In the genomic region with DNA sequence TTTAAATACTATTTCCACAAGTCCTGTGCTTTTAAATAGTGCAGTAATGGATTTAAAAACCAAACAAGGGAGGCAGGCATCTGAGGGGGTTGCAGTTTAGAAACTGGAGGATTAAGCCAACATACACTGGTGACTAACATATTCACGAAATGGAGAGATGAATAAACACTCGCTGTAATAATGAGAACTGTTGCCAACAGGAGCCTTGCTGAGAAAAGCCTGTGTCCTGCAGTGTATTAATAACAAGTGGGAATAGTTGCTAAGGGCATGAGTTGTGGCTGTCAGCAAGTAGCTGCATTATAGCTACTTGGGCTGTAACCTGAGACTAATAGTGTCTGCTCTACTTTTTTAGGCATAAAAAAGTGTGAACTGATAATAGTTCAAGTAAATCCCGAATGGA, we compare ENCODE assay signal across 13 mouse cellular contexts.
DNase-seq lines count a peak whose midpoint lies in the region; ATAC-seq and TF ChIP-seq lines count a peak whose summit lies in the region.
"Had no signal": no experiment of that assay in that cellular context is flagged by ENCODE, and none has a peak within 500 bp of the region (broad histone marks: within the 10 kb centered on the region; RNA-seq: fewer than 3 reads in every experiment).

No protein-coding gene starts in this region.

- peaks cover 7% of the 10 kb centered on the region for H3K27me3 ChIP-seq in Patski
- no peaks in the 10 kb centered on the region for H3K27me3 ChIP-seq in limb, embryonic 11.5 days (ENCODE audit: control insufficient read depth, insufficient read depth, low read length)

- in situ Hi-C loops in Patski (cut with MboI; ENCODE audit: low pct_unique_long_range_greater_than_20kb): no loop called here

- no peak overlapping the region for H3K4me2 ChIP-seq in limb, embryonic 11.5 days (ENCODE audit: low read depth, severe bottlenecking)

- peak; percentile 39 for ATAC-seq in Patski
- ATAC-seq in limb, embryonic 11.5 days (ENCODE audit: insufficient number of reproducible peaks, low FRiP score, low TSS enrichment, low read depth): no peak
- ATAC-seq: intestine, embryonic 16.5 days had no signal

- no peaks in the 10 kb centered on the region for H3K36me3 ChIP-seq in limb, embryonic 11.5 days (ENCODE audit: control insufficient read depth, insufficient read depth, low read length)
- H3K36me3 ChIP-seq: G1E had no signal

- 28% methylated on average over 3 of the region's 3 CpGs for WGBS in limb, embryonic 11.5 days

- H3K4me3 ChIP-seq in limb, embryonic 11.5 days (ENCODE audit: low read depth, low read length): no peak overlapping the region

- intact Hi-C loops in left cerebral cortex, postnatal 25 days (cut with DNase I): no loop called here

- POLR2A ChIA-PET in Patski (lab: Charles Lee): no interaction called here

- no peaks in the 10 kb centered on the region for H3K9me3 ChIP-seq in limb, embryonic 11.5 days (ENCODE audit: control insufficient read depth, low read length)
- H3K9me3 ChIP-seq: G1E had no signal

- no peaks in the 10 kb centered on the region for H3K4me1 ChIP-seq in limb, embryonic 11.5 days (ENCODE audit: control insufficient read depth, insufficient read depth, low read length)

- CTCF ChIA-PET in Patski (lab: Charles Lee): interaction anchor here (1.0 kb wide), 1 partner anchor 25 kb away, joined by 3 read pairs; no protein-coding TSS in a partner anchor

- H3K27ac ChIP-seq in limb, embryonic 11.5 days (replicated peaks; ENCODE audit: low read depth, low read length): no peak overlapping the region

- peak; percentile 14 for DNase-seq in embryo, embryonic 10.5 days (ENCODE audit: low spot score)
- DNase-seq in embryo, embryonic 10 days (ENCODE audit: low spot score): no peak
- DNase-seq in left cerebral cortex, adult 11 months (ENCODE audit: low spot score): peak; percentile 3
- no peak for DNase-seq in left cerebral cortex, postnatal 25 days (ENCODE audit: low spot score in 2 of 2)
- peak; percentile 1 for DNase-seq in Patski (ENCODE audit: low read depth, low spot score)
- peak; percentile 38 for DNase-seq in limb, embryonic 11.5 days (ENCODE audit: low spot score)
- no peak for DNase-seq in urinary bladder, postnatal 14 days (ENCODE audit: low spot score)
- DNase-seq in natural killer cell, adult 2 months (ENCODE audit: low spot score in 2 of 2): no peak
- DNase-seq: cerebellum, postnatal 25 days; heart, postnatal 10 days; retina, postnatal 1 day had no signal

- no peak for TF ChIP-seq CTCF in Patski (IDR thresholded peaks at IDR 0.05)

- no peak overlapping the region for H3K9ac ChIP-seq in limb, embryonic 11.5 days (ENCODE audit: low read length)

Comparison
In these comparisons a context has a peak if more than half of its experiments do, and no peak if none do; other contexts are left out.
1. DNase-seq: peak in embryo, embryonic 10.5 days (single experiment), left cerebral cortex, adult 11 months (single experiment), Patski (single experiment) and limb, embryonic 11.5 days (single experiment); none in embryo, embryonic 10 days (single experiment), left cerebral cortex, postnatal 25 days (0 of 2), urinary bladder, postnatal 14 days (single experiment) and natural killer cell, adult 2 months (0 of 2).